Mouse (Mus musculus) MEL (cell line): Measurements from ENCODE around the gene Kctd7. TPM values are rescaled to one million over a fixed set of nuclear protein-coding genes. Genes with fewer than 3 reads are reported as not detected.

Source experiments
- DNase-seq: peaks from one replicate; pipeline ENCODE4 v3.0.0; 2011; ENCODE audit warnings: low read depth, low spot score
- H3K27ac ChIP-seq: 2 replicates; pipeline ENCODE4 v1.5.1; 2012; ENCODE audit warnings: low read depth, mild to moderate bottlenecking, control low read depth, low read length, moderate library complexity; ENCODE audit not compliant: control insufficient read depth
- H3K27me3 ChIP-seq, 2 experiments: fragments of 150-350 bp in 1 of 2; sonication (generic) in 1 of 2; 2 replicates each; pipeline ENCODE4 v1.6.1; 2012; ENCODE audit warnings: low read length in 2 of 2, mild to moderate bottlenecking in 2 of 2, improper control_type of control experiment in 1 of 2, moderate library complexity in 1 of 2; ENCODE audit not compliant: insufficient read depth in 2 of 2, control insufficient read depth in 1 of 2
- H3K36me3 ChIP-seq, 2 experiments: 2 replicates each; pipeline ENCODE4 v1.6.1; 2012 to 2014; ENCODE audit warnings: low read length in 2 of 2, improper control_type of control experiment in 1 of 2, inconsistent platforms in 1 of 2, mild to moderate bottlenecking in 1 of 2; ENCODE audit not compliant: insufficient read depth in 2 of 2, control insufficient read depth in 1 of 2
- H3K4me1 ChIP-seq, 2 experiments: fragments of 150-350 bp in 1 of 2; sonication (generic) in 1 of 2; 2 replicates each; pipeline ENCODE4 v1.6.1; 2012; ENCODE audit warnings: low read length in 2 of 2, improper control_type of control experiment in 1 of 2, mild to moderate bottlenecking in 1 of 2; ENCODE audit not compliant: insufficient read depth in 2 of 2, control insufficient read depth in 1 of 2
- H3K4me3 ChIP-seq, 2 experiments: fragments of 150-350 bp in 1 of 2; sonication (generic) in 1 of 2; 2 replicates each; pipeline ENCODE4 v1.5.1; 2012; ENCODE audit warnings: low read depth in 2 of 2, low read length in 2 of 2, mild to moderate bottlenecking in 2 of 2, moderate library complexity in 2 of 2, control low read depth in 1 of 2, improper control_type of control experiment in 1 of 2; ENCODE audit not compliant: control insufficient read depth in 1 of 2, insufficient read depth in 1 of 2
- H3K79me2 ChIP-seq: 2 replicates; pipeline ENCODE4 v1.6.1; 2012; ENCODE audit warnings: mild to moderate bottlenecking, low read length, moderate library complexity; ENCODE audit not compliant: control insufficient read depth, poor library complexity, insufficient read depth
- H3K9ac ChIP-seq: 2 replicates; pipeline ENCODE4 v1.6.1; 2012; ENCODE audit warnings: low read depth, mild to moderate bottlenecking, control low read depth, low read length, moderate library complexity; ENCODE audit not compliant: control insufficient read depth, poor library complexity, severe bottlenecking
- H3K9me3 ChIP-seq: fragments of 150-350 bp; sonication (generic); replicated peaks from 2 replicates; pipeline ENCODE4 v1.6.1; 2012; ENCODE audit warnings: mild to moderate bottlenecking, low read length, improper control_type of control experiment, moderate library complexity; ENCODE audit not compliant: insufficient read depth
- BHLHE40 ChIP-seq: IDR thresholded peaks from 2 replicates; pipeline ENCODE4 v1.6.1; 2012; ENCODE audit warnings: low read depth, mild to moderate bottlenecking, inconsistent platforms, low read length, improper control_type of control experiment, borderline replicate concordance
- CHD2 ChIP-seq: IDR thresholded peaks from 2 replicates; pipeline ENCODE4 v1.6.1; 2011; ENCODE audit warnings: low read length, improper control_type of control experiment
- CTCF ChIP-seq, 3 experiments: IDR thresholded peaks in 2 of 3; conservative IDR thresholded peaks in 1 of 3; 2 replicates each; pipeline ENCODE4 v1.5.1; 2011 to 2012; ENCODE audit warnings: low read length in 3 of 3, low read depth in 2 of 3, mild to moderate bottlenecking in 2 of 3, improper control_type of control experiment in 1 of 3, inconsistent platforms in 1 of 3, mixed read lengths in 1 of 3, moderate library complexity in 1 of 3; ENCODE audit not compliant: control insufficient read depth in 1 of 3, insufficient read depth in 1 of 3, poor library complexity in 1 of 3, severe bottlenecking in 1 of 3
- E2F4 ChIP-seq: IDR thresholded peaks from 2 replicates; pipeline ENCODE4 v1.6.1; 2011; ENCODE audit warnings: low read depth, low read length, improper control_type of control experiment, borderline replicate concordance
- EP300 ChIP-seq, 2 experiments: IDR thresholded peaks; 2 replicates each; pipeline ENCODE4 v1.6.1; 2011; ENCODE audit warnings: improper control_type of control experiment in 2 of 2, low read length in 2 of 2, low read depth in 1 of 2, mild to moderate bottlenecking in 1 of 2
- GATA1 ChIP-seq: IDR thresholded peaks from 2 replicates; pipeline ENCODE4 v1.6.1; 2011; ENCODE audit warnings: low read depth, low read length, improper control_type of control experiment
- JUND ChIP-seq: IDR thresholded peaks from 2 replicates; pipeline ENCODE4 v1.6.1; 2011; ENCODE audit warnings: low read depth, mild to moderate bottlenecking, improper control_type of control experiment, low read length
- MAFK ChIP-seq: IDR thresholded peaks from 2 replicates; pipeline ENCODE4 v1.6.1; 2011; ENCODE audit warnings: low read depth, mild to moderate bottlenecking, low read length, improper control_type of control experiment, borderline replicate concordance
- MAX ChIP-seq: IDR thresholded peaks from 2 replicates; pipeline ENCODE4 v1.6.1; 2011; ENCODE audit warnings: low read length, improper control_type of control experiment
- MEF2A ChIP-seq: IDR thresholded peaks from 2 replicates; pipeline ENCODE4 v1.6.1; 2014; ENCODE audit warnings: low read depth, mild to moderate bottlenecking, inconsistent platforms, low read length, improper control_type of control experiment; ENCODE audit not compliant: poor library complexity, insufficient replicate concordance, severe bottlenecking; ENCODE audit errors: extremely low read depth
- MYC ChIP-seq: IDR thresholded peaks from 2 replicates; pipeline ENCODE4 v1.6.1; 2011; ENCODE audit warnings: low read depth, mild to moderate bottlenecking, low read length, improper control_type of control experiment, moderate library complexity
- NELFE ChIP-seq: IDR thresholded peaks from 2 replicates; pipeline ENCODE4 v1.6.1; 2011; ENCODE audit warnings: low read depth, low read length, improper control_type of control experiment
- NRF1 ChIP-seq: IDR thresholded peaks from 2 replicates; pipeline ENCODE4 v1.6.1; 2014; ENCODE audit warnings: low read depth, mild to moderate bottlenecking, inconsistent platforms, low read length, improper control_type of control experiment, moderate library complexity; ENCODE audit not compliant: poor library complexity, insufficient read depth, severe bottlenecking
- POLR2A ChIP-seq, 2 experiments: IDR thresholded peaks; 2 replicates each; pipeline ENCODE4 v1.6.1; 2011 to 2012; ENCODE audit warnings: low read length in 2 of 2, mild to moderate bottlenecking in 2 of 2, control low read depth in 1 of 2, improper control_type of control experiment in 1 of 2, low read depth in 1 of 2, moderate library complexity in 1 of 2; ENCODE audit not compliant: control insufficient read depth in 1 of 2, insufficient read depth in 1 of 2, poor library complexity in 1 of 2
- POLR2AphosphoS2 ChIP-seq: IDR thresholded peaks from 2 replicates; pipeline ENCODE4 v1.6.1; 2011; ENCODE audit warnings: low read length, improper control_type of control experiment
- POLR2AphosphoS5 ChIP-seq: IDR thresholded peaks from 2 replicates; pipeline ENCODE4 v1.6.1; 2012; ENCODE audit warnings: low read depth, borderline replicate concordance, mild to moderate bottlenecking, inconsistent platforms, low read length, moderate library complexity, mixed read lengths
- RAD21 ChIP-seq: IDR thresholded peaks from 2 replicates; pipeline ENCODE4 v1.6.1; 2011; ENCODE audit warnings: mild to moderate bottlenecking, low read depth, low read length, improper control_type of control experiment
- SMC3 ChIP-seq: IDR thresholded peaks from 2 replicates; pipeline ENCODE4 v1.6.1; 2011; ENCODE audit warnings: low read depth, low read length, improper control_type of control experiment
- TAL1 ChIP-seq: IDR thresholded peaks from 2 replicates; pipeline ENCODE4 v1.6.1; 2012; ENCODE audit warnings: mild to moderate bottlenecking, inconsistent platforms, low read length, moderate library complexity, mixed read lengths
- TCF12 ChIP-seq: IDR thresholded peaks from 2 replicates; pipeline ENCODE4 v1.6.1; 2014; ENCODE audit warnings: low read depth, mild to moderate bottlenecking, inconsistent platforms, low read length, improper control_type of control experiment, moderate library complexity
- ZC3H11A ChIP-seq: IDR thresholded peaks from 2 replicates; pipeline ENCODE4 v1.6.1; 2012; ENCODE audit warnings: low read depth, mild to moderate bottlenecking, inconsistent platforms, low read length, improper control_type of control experiment
- ZNF384 ChIP-seq: IDR thresholded peaks from 2 replicates; pipeline ENCODE4 v1.6.1; 2012; ENCODE audit warnings: low read depth, mild to moderate bottlenecking, inconsistent platforms, low read length, improper control_type of control experiment
- polyA plus RNA-seq, 2 experiments: library from polyadenylated mRNA; stranded (reverse) in 1 of 2; unstranded in 1 of 2; fragments of >175 nt in 1 of 2; fragments of >200 nt in 1 of 2; gene quantifications; 2 replicates each; pipeline versions ENCODE4 v1.2.1 to v1.2.4; 2012; ENCODE audit warnings: low replicate concordance in 2 of 2, low read depth in 1 of 2; ENCODE audit not compliant: insufficient read length in 2 of 2, insufficient read depth in 1 of 2, missing spikeins in 1 of 2
- total RNA-seq: library from RNA; depleted of rRNA; stranded (reverse); fragments of 300-350 nt; gene quantifications from 2 replicates; pipeline ENCODE4 v1.2.3, GENCODE M21; 2012

Gene Kctd7
- total and polyA plus RNA-seq, 3 experiments: 5.8 to 7.0 TPM; not detected in 1

- H3K4me1 ChIP-seq: peaks cover 0 to 3% of the 10 kb centered on the region in 2 experiments; a peak in 1 of 4 replicates
- H3K9me3 ChIP-seq: no peaks in the 10 kb centered on the region
- no peaks in the 10 kb centered on the region for H3K27me3 ChIP-seq
- no peaks in the 10 kb centered on the region for H3K36me3 ChIP-seq
- TF ChIP-seq CHD2: no peak
- no peak for TF ChIP-seq RAD21
- no peak for TF ChIP-seq E2F4
- TF ChIP-seq SMC3: no peak
- no peak for TF ChIP-seq CTCF (IDR thresholded peaks at IDR 0.05 in 2 of 3, conservative IDR thresholded peaks at IDR 0.05 in 1 of 3; ENCODE audit: control insufficient read depth in 1 of 3, insufficient read depth in 1 of 3, low read depth in 2 of 3, low read length in 3 of 3, poor library complexity in 1 of 3, severe bottlenecking in 1 of 3)
- no peak for TF ChIP-seq MAX
- no peak for TF ChIP-seq ZNF384
- no peaks in the 10 kb centered on the region for H3K79me2 ChIP-seq
- H3K4me3 ChIP-seq: no peak overlapping the region
- no peak for DNase-seq
- H3K9ac ChIP-seq: no peak overlapping the region
- H3K27ac ChIP-seq: no peak overlapping the region
Measured at GRCm38 (mm10) chr5:130109348-130109747, 35.3 kb upstream of the Kctd7 start.

DNA sequence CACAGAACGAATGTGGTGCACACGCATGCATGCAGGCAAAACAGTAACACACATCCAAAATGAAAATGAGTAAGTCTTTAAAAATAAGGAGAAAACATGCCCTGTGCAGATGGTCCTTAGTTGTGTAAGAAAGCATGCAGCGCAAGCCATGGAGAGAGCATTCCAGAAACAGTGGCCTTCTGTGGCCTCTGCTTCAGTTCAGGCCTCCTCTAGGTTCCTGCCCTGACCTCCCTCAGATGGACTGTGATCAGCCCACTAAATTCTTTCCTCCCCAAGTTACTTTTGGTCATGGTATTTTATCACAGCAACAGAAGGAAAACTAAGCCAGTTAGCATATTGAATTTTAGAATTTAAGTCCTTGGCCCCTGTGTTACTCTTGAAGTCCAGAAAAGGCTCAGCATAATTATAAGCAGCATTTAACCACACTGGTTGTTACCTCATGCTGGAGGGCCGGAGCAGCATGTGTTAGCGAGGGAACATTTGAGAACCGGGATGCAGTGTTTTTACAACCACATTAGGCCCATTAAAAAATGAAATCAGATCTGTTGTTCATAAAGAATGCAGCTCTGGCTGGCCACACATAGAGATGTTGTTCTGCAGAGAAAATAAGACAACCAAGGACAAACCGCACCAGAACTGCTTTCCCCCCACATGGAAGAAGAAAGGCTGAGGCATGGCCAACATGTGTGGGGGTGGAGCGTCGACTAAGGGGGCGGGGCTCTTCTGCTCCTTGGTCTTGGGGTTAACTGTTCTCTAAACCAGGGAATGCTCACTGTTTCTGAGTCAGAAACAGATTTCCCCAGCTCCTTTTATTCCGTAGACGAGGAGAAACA is 33.8 kb upstream of the Kctd7 start:
- Histone ChIP-seq H3K79me2 (no peaks in the 10 kb centered on the region), H3K27ac (no peak overlapping the region), H3K36me3 (no peaks in the 10 kb centered on the region), H3K4me1 (peaks cover 0 to 3% of the 10 kb centered on the region in 2 experiments; a peak in 1 of 4 replicates), H3K9ac (no peak overlapping the region), H3K9me3 (no peaks in the 10 kb centered on the region), H3K4me3 (no peak overlapping the region), H3K27me3 (no peaks in the 10 kb centered on the region)
- no peak for DNase-seq
- no peak for TF ChIP-seq MEF2A
- no peak for TF ChIP-seq EP300 (IDR thresholded peaks at IDR 0.05; ENCODE audit: low read depth in 1 of 2, low read length in 2 of 2)
- no peak for TF ChIP-seq NELFE
- TF ChIP-seq POLR2AphosphoS5: no peak
- TF ChIP-seq MYC: no peak
- no peak for TF ChIP-seq POLR2AphosphoS2
- TF ChIP-seq JUND: no peak
- no peak for TF ChIP-seq NRF1
- no peak for TF ChIP-seq BHLHE40
- TF ChIP-seq CHD2: no peak
- no peak for TF ChIP-seq TAL1
- no peak for TF ChIP-seq POLR2A (IDR thresholded peaks at IDR 0.05; ENCODE audit: control insufficient read depth in 1 of 2, insufficient read depth in 1 of 2, low read depth in 1 of 2, low read length in 2 of 2, poor library complexity in 1 of 2)
- no peak for TF ChIP-seq ZC3H11A
- no peak for TF ChIP-seq TCF12
- no peak for TF ChIP-seq MAX
- TF ChIP-seq GATA1: no peak
- no peak for TF ChIP-seq MAFK
